In genomic region chr2:65414806-65415281, GRCm38 (mm10) we compare ENCODE assay signal across 10 mouse cellular contexts. TPM values are rescaled to one million over a fixed set of nuclear protein-coding genes. Genes with fewer than 3 reads are reported as not detected.
A peak's percentile ranks its signal among the peaks of the same experiment; 100 is the strongest.
DNase-seq lines count a peak whose midpoint lies in the region; ATAC-seq lines count a peak whose summit lies in the region.
"Had no signal": no experiment of that assay in that cellular context is flagged by ENCODE, and none has a peak within 500 bp of the region (broad histone marks: within the 10 kb centered on the region; RNA-seq: fewer than 3 reads in every experiment).

No protein-coding gene starts in this region.

- H3K4me3 ChIP-seq in forebrain, embryonic 15.5 days = peak overlapping the region; percentile 36
- no peak overlapping the region for H3K4me3 ChIP-seq in intestine, embryonic 16.5 days (ENCODE audit: low read length)
- no peak overlapping the region for H3K4me3 ChIP-seq in limb, embryonic 11.5 days (ENCODE audit: low read depth, low read length)
- H3K4me3 ChIP-seq in neural tube, embryonic 13.5 days = peak overlapping the region; percentile 29

- H3K27me3 ChIP-seq in forebrain, embryonic 15.5 days = no peaks in the 10 kb centered on the region
- no peaks in the 10 kb centered on the region for H3K27me3 ChIP-seq in intestine, embryonic 16.5 days (replicated peaks; ENCODE audit: control insufficient read depth, insufficient read depth, low read length)
- H3K27me3 ChIP-seq in limb, embryonic 11.5 days (ENCODE audit: control insufficient read depth, insufficient read depth, low read length) = no peaks in the 10 kb centered on the region
- no peaks in the 10 kb centered on the region for H3K27me3 ChIP-seq in neural tube, embryonic 13.5 days

- H3K9ac ChIP-seq in forebrain, embryonic 15.5 days (replicated peaks) = peak overlapping the region; percentile 36; the same call in 1 of the 2 replicates
- no peak overlapping the region for H3K9ac ChIP-seq in intestine, embryonic 16.5 days (ENCODE audit: low read depth, low read length)
- 0 out of 2 replicates have a peak overlapping the region, but pooled peaks have one; percentile 17 for H3K9ac ChIP-seq in limb, embryonic 11.5 days (ENCODE audit: low read length)
- H3K9ac ChIP-seq in neural tube, embryonic 13.5 days = peak overlapping the region; percentile 60

- ATAC-seq in forebrain, embryonic 15.5 days (replicated peaks) = peak; percentile 87
- peak; percentile 49 for ATAC-seq in intestine, embryonic 16.5 days
- ATAC-seq in limb, embryonic 11.5 days (ENCODE audit: insufficient number of reproducible peaks, low FRiP score, low TSS enrichment, low read depth) = peak; percentile 56; the same call in 1 of the 2 replicates
- peak; percentile 91 for ATAC-seq in neural tube, embryonic 13.5 days (ENCODE audit: low read depth)

- H3K4me1 ChIP-seq in forebrain, embryonic 15.5 days = peaks cover 17% of the 10 kb centered on the region
- 0 out of 2 replicates have a peak, but pooled peaks cover 3% of the 10 kb centered on the region for H3K4me1 ChIP-seq in intestine, embryonic 16.5 days (ENCODE audit: control insufficient read depth, insufficient read depth, low read length)
- H3K4me1 ChIP-seq in limb, embryonic 11.5 days (ENCODE audit: control insufficient read depth, insufficient read depth, low read length) = peaks cover 5% of the 10 kb centered on the region
- H3K4me1 ChIP-seq in neural tube, embryonic 13.5 days (replicated peaks) = peaks cover 23% of the 10 kb centered on the region

- peak; percentile 5 to 8 for DNase-seq in cerebellum, adult 18-20 months
- no peak for DNase-seq in cerebellum, adult 11 months
- DNase-seq in brain, adult 2 months (ENCODE audit: low read depth, low spot score) = peak; percentile 95
- peak; percentile 66 for DNase-seq in limb, embryonic 11.5 days (ENCODE audit: low spot score)
- DNase-seq in gastrocnemius, postnatal 10 days = no peak

- peak overlapping the region; percentile 60 for H3K4me2 ChIP-seq in forebrain, embryonic 15.5 days (replicated peaks)
- H3K4me2 ChIP-seq in intestine, embryonic 16.5 days (ENCODE audit: low read depth, low read length) = peak overlapping the region; percentile 21; the same call in 1 of the 2 replicates
- H3K4me2 ChIP-seq in limb, embryonic 11.5 days (ENCODE audit: low read depth, severe bottlenecking) = peak overlapping the region; percentile 37
- H3K4me2 ChIP-seq in neural tube, embryonic 13.5 days = peak overlapping the region; percentile 61

- H3K9me3 ChIP-seq in forebrain, embryonic 15.5 days = peaks cover 5% of the 10 kb centered on the region; the same call in 1 of the 2 replicates
- no peaks in the 10 kb centered on the region for H3K9me3 ChIP-seq in intestine, embryonic 16.5 days (ENCODE audit: control insufficient read depth, low read length)
- H3K9me3 ChIP-seq in limb, embryonic 11.5 days (ENCODE audit: control insufficient read depth, low read length) = no peaks in the 10 kb centered on the region
- no peaks in the 10 kb centered on the region for H3K9me3 ChIP-seq in neural tube, embryonic 13.5 days

- WGBS in forebrain, embryonic 15.5 days = 3% methylated on average over 6 of the region's 6 CpGs
- WGBS in intestine, embryonic 16.5 days = 3% methylated on average over 6 of the region's 6 CpGs
- 6% methylated on average over 6 of the region's 6 CpGs for WGBS in limb, embryonic 11.5 days
- WGBS in neural tube, embryonic 13.5 days = 6% methylated on average over 6 of the region's 6 CpGs

- H3K27ac ChIP-seq in forebrain, embryonic 15.5 days (replicated peaks) = peak overlapping the region; percentile 89
- no peak overlapping the region for H3K27ac ChIP-seq in intestine, embryonic 16.5 days (ENCODE audit: low read length)
- H3K27ac ChIP-seq in limb, embryonic 11.5 days (replicated peaks; ENCODE audit: low read depth, low read length) = no peak overlapping the region
- peak overlapping the region; percentile 84 for H3K27ac ChIP-seq in neural tube, embryonic 13.5 days (replicated peaks)

- H3K36me3 ChIP-seq in forebrain, embryonic 15.5 days = no peaks in the 10 kb centered on the region
- H3K36me3 ChIP-seq in intestine, embryonic 16.5 days (ENCODE audit: control insufficient read depth, insufficient read depth, low read length) = no peaks in the 10 kb centered on the region
- H3K36me3 ChIP-seq in limb, embryonic 11.5 days (ENCODE audit: control insufficient read depth, insufficient read depth, low read length) = no peaks in the 10 kb centered on the region
- H3K36me3 ChIP-seq in neural tube, embryonic 13.5 days = no peaks in the 10 kb centered on the region

RNA-seq across cellular contexts. Expression of gene Slc38a11, which starts 51.0 kb away (rescaled TPM):
- polyA plus RNA-seq in forebrain, embryonic 15.5 days (2015; fragmentation: Nextera tagmentation; extraction: Ambion mirVana) = 0.91 and 1.2 TPM in 2 replicates
- polyA plus RNA-seq in intestine, embryonic 16.5 days (2015; fragmentation: Nextera tagmentation; extraction: Ambion mirVana) = 0.57 and 0.65 TPM in 2 replicates
- 0.37 and 0.85 TPM in 2 replicates for polyA plus RNA-seq in limb, embryonic 11.5 days (2014; fragmentation: Nextera tagmentation; extraction: Ambion mirVana)
- 0.22 and 1.5 TPM in 2 replicates for polyA plus RNA-seq in neural tube, embryonic 13.5 days (2015; fragmentation: Nextera tagmentation; extraction: Ambion mirVana)
- 1 to 10 TPM; 1.4 to 1.5 TPM for total RNA-seq in gastrocnemius, postnatal 10 days (2021)
- total RNA-seq: hematopoietic stem cell, adult 5-6 weeks had no signal
- polyA plus RNA-seq: C2C12 had no signal

Comparison
In these comparisons a context has a peak if more than half of its experiments do, and no peak if none do; other contexts are left out.
1. DNase-seq: peak in cerebellum, adult 18-20 months (2 of 2), brain, adult 2 months (single experiment) and limb, embryonic 11.5 days (single experiment); none in cerebellum, adult 11 months (single experiment) and gastrocnemius, postnatal 10 days (single experiment).
2. H3K27ac ChIP-seq: peak in forebrain, embryonic 15.5 days (single experiment) and neural tube, embryonic 13.5 days (single experiment); none in intestine, embryonic 16.5 days (single experiment) and limb, embryonic 11.5 days (single experiment).
3. H3K4me3 ChIP-seq: peak in forebrain, embryonic 15.5 days (single experiment) and neural tube, embryonic 13.5 days (single experiment); none in intestine, embryonic 16.5 days (single experiment) and limb, embryonic 11.5 days (single experiment).
4. Peak in every context shown above with its lines, with median percentiles within 50 percentile points of each other: ATAC-seq and H3K4me2 ChIP-seq.